Mouse (Mus musculus): ENCODE measurements around the gene Oas1c. TPM values are rescaled to one million over a fixed set of nuclear protein-coding genes. Genes with fewer than 3 reads are reported as not detected.
"Not testable (repeated sequence)": the region's sequence is repeated elsewhere in the genome, so short reads cannot be mapped to it uniquely, and the experiment has no call there.

Gene Oas1c
- polyA plus RNA-seq, 1 experiment from 2014 or later: 0.26 TPM

DNA sequence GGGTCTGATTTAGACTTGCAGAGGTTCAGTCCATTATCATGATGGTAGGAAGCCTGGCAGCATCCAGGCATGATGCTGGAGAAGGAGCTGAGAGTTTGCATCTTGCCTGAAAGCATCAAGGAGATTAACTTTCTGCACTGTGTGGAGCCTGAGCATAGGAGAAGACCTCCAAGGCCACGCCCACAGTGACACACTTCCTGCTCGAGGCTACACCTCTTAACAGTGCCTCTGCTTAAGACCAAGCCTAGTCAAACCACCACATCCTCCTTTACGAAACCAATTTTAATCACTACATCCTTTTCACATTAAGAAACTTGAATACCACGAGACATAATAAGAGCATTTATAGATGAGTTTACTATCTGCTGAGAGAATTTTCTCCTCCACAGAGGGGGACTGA is 18.7 kb upstream of the Oas1c start:
- DNase-seq (ENCODE audit: low spot score) (no peak), ATAC-seq (ENCODE audit: low FRiP score) (no peak)
- Histone ChIP-seq H3K27me3 (ENCODE audit: control insufficient read depth, insufficient read depth, low read length) (no peaks in the 10 kb centered on the region), H3K36me3 (ENCODE audit: control insufficient read depth, insufficient read depth, low read length) (no peaks in the 10 kb centered on the region), H3K9ac (ENCODE audit: low read depth, low read length) (no peak overlapping the region), H3K4me3 (ENCODE audit: low read depth, low read length) (no peak overlapping the region), H3K4me2 (replicated peaks; ENCODE audit: low read depth, low read length) (no peak overlapping the region), H3K4me1 (replicated peaks; ENCODE audit: control insufficient read depth, insufficient read depth, low read length) (no peaks in the 10 kb centered on the region), H3K27ac (ENCODE audit: low read depth, low read length) (no peak overlapping the region), H3K9me3 (ENCODE audit: control insufficient read depth, low read length) (no peaks in the 10 kb centered on the region)
- 85% methylated on average over 4 of the region's 4 CpGs for WGBS

DNA sequence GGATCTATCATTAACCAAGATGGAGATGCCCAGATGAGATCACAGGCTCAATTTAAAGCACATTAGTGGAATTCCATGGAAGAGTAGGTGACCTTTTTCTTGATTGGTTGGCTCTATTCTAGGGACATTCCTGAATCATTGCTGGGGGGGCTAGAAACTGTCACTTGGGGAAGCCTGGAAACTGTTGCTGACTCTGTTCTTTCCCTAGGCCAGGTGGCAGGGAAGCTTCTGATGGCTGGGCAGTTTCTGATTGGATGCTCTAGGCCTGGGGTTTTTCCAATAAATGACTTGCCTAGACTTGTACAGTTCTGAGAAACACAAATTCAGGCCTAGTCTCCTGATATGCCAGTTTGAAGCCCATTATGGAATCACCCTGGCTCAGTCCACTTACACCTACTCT is 6.7 kb upstream of the Oas1c start:
- H3K4me2 ChIP-seq (replicated peaks; ENCODE audit: low read depth, low read length): no peak overlapping the region
- no peaks in the 10 kb centered on the region for H3K4me1 ChIP-seq (replicated peaks; ENCODE audit: control insufficient read depth, insufficient read depth, low read length)
- H3K36me3 ChIP-seq (ENCODE audit: control insufficient read depth, insufficient read depth, low read length): no peaks in the 10 kb centered on the region
- no peaks in the 10 kb centered on the region for H3K27me3 ChIP-seq (ENCODE audit: control insufficient read depth, insufficient read depth, low read length)
- no peak for ATAC-seq (ENCODE audit: low FRiP score)
- no peak overlapping the region for H3K9ac ChIP-seq (ENCODE audit: low read depth, low read length)
- no peak overlapping the region for H3K4me3 ChIP-seq (ENCODE audit: low read depth, low read length)
- H3K27ac ChIP-seq (ENCODE audit: low read depth, low read length): no peak overlapping the region
- DNase-seq (ENCODE audit: low spot score): no peak
- H3K9me3 ChIP-seq (ENCODE audit: control insufficient read depth, low read length): no peaks in the 10 kb centered on the region

- Histone ChIP-seq H3K4me1 (replicated peaks; ENCODE audit: control insufficient read depth, insufficient read depth, low read length) (no peaks in the 10 kb centered on the region), H3K27me3 (ENCODE audit: control insufficient read depth, insufficient read depth, low read length) (no peaks in the 10 kb centered on the region), H3K9me3 (ENCODE audit: control insufficient read depth, low read length) (no peaks in the 10 kb centered on the region), H3K27ac (ENCODE audit: low read depth, low read length) (no peak overlapping the region), H3K36me3 (ENCODE audit: control insufficient read depth, insufficient read depth, low read length) (no peaks in the 10 kb centered on the region), H3K4me2 (replicated peaks; ENCODE audit: low read depth, low read length) (no peak overlapping the region), H3K4me3 (ENCODE audit: low read depth, low read length) (no peak overlapping the region), H3K9ac (ENCODE audit: low read depth, low read length) (no peak overlapping the region)
- 61% methylated on average over 3 of the region's 3 CpGs for WGBS
- ATAC-seq (ENCODE audit: low FRiP score): no peak
- DNase-seq (ENCODE audit: low spot score): peak; percentile 19
Observed at GRCm38 (mm10) chr5:120815949-120816348, 3.6 kb upstream of the Oas1c start.

DNA sequence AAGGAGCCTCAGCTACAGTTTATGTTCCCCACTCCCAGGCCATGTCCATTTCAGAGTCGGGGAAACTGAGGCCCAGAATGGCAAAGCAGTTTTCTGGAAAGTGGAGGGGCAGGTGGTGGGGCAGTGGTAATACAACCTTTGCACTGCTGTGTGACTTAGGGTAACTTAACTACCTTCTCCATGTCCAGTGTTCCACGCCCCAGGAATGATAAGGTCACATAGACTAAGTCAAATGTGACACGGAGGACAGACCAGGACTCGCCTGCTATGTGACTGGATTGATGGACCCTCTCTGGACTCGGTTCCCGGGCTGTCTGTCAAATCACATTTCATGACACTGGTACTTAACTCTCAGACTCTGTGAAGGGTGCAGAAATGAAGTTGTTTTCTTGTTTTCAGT is 709 bp upstream of the Oas1c start:
- no peaks in the 10 kb centered on the region for H3K4me1 ChIP-seq (replicated peaks; ENCODE audit: control insufficient read depth, insufficient read depth, low read length)
- no peaks in the 10 kb centered on the region for H3K36me3 ChIP-seq (ENCODE audit: control insufficient read depth, insufficient read depth, low read length)
- ATAC-seq (ENCODE audit: low FRiP score): no peak
- no peak overlapping the region for H3K9ac ChIP-seq (ENCODE audit: low read depth, low read length)
- H3K27ac ChIP-seq (ENCODE audit: low read depth, low read length): no peak overlapping the region
- no peaks in the 10 kb centered on the region for H3K27me3 ChIP-seq (ENCODE audit: control insufficient read depth, insufficient read depth, low read length)
- DNase-seq (ENCODE audit: low spot score): no peak
- 0 out of 2 replicates have a peak overlapping the region, but pooled peaks have one; percentile 20 for H3K4me2 ChIP-seq (replicated peaks; ENCODE audit: low read depth, low read length)
- WGBS: 79% methylated on average over 6 of the region's 6 CpGs
- H3K4me3 ChIP-seq (ENCODE audit: low read depth, low read length): no peak overlapping the region
- H3K9me3 ChIP-seq (ENCODE audit: control insufficient read depth, low read length): no peaks in the 10 kb centered on the region

DNA sequence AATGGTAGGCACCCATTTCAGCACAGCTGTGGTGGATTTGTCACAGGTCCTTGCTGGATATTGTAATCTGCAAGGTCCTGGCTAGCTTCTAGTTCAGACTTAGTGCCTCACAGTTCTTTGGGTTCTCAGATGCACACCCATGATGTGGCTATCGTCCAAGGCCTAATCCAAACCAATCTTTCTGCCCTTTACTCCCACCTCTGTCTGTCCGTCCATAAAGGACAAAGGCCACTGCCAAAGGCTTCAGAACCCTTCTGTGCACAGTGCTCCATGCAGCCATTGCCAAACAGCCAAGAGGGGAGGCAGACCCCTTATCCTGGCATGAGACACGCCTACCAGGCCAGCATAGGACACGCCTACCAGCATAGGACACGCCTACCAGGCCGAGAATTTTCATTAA is 3.1 kb downstream of the Oas1c start:
- Histone ChIP-seq H3K27me3 (ENCODE audit: control insufficient read depth, insufficient read depth, low read length) (no peaks in the 10 kb centered on the region), H3K36me3 (ENCODE audit: control insufficient read depth, insufficient read depth, low read length) (no peaks in the 10 kb centered on the region), H3K9me3 (ENCODE audit: control insufficient read depth, low read length) (no peaks in the 10 kb centered on the region), H3K4me3 (ENCODE audit: low read depth, low read length) (no peak overlapping the region), H3K9ac (ENCODE audit: low read depth, low read length) (no peak overlapping the region), H3K4me2 (replicated peaks; ENCODE audit: low read depth, low read length) (no peak overlapping the region), H3K27ac (ENCODE audit: low read depth, low read length) (no peak overlapping the region), H3K4me1 (replicated peaks; ENCODE audit: control insufficient read depth, insufficient read depth, low read length) (no peaks in the 10 kb centered on the region)
- ATAC-seq (ENCODE audit: low FRiP score) (no peak), DNase-seq (ENCODE audit: low spot score) (no peak)
- 40% methylated on average over 6 of the region's 6 CpGs for WGBS

- Histone ChIP-seq H3K27ac (ENCODE audit: low read depth, low read length) (no peak overlapping the region), H3K36me3 (ENCODE audit: control insufficient read depth, insufficient read depth, low read length) (no peaks in the 10 kb centered on the region), H3K27me3 (ENCODE audit: control insufficient read depth, insufficient read depth, low read length) (no peaks in the 10 kb centered on the region), H3K4me2 (replicated peaks; ENCODE audit: low read depth, low read length) (no peak overlapping the region), H3K4me3 (ENCODE audit: low read depth, low read length) (no peak overlapping the region), H3K9ac (ENCODE audit: low read depth, low read length) (no peak overlapping the region), H3K9me3 (ENCODE audit: control insufficient read depth, low read length) (no peaks in the 10 kb centered on the region), H3K4me1 (replicated peaks; ENCODE audit: control insufficient read depth, insufficient read depth, low read length) (no peaks in the 10 kb centered on the region)
- DNase-seq (ENCODE audit: low spot score) (peak; percentile 77), ATAC-seq (ENCODE audit: low FRiP score) (no peak)
- WGBS: 100% methylated on average over 1 of the region's 1 CpGs
Observed at GRCm38 (mm10) chr5:120806458-120806857, 5.9 kb downstream of the Oas1c start.

DNA sequence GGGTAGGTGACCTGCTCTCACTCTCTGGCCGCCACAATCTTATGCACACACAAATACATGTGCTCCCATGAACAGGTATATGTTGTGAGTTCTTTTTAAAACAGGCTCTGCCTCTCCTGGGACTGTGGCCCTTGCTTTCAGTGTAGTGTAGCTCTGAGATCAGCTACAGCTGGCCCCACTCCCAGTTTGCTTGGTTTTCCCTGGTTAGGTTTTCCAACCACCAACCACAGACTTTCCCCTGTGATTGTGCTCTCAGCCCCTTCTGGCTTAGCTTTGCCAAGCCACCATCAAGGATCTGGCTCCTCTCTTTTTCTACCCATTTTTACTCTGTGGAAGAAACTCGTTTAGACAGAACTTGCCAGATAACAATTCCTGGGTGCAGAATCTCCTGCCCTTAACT is 8.7 kb downstream of the Oas1c start:
- Histone ChIP-seq H3K4me2 (replicated peaks; ENCODE audit: low read depth, low read length) (no peak overlapping the region), H3K9me3 (ENCODE audit: control insufficient read depth, low read length) (no peaks in the 10 kb centered on the region), H3K4me1 (replicated peaks; ENCODE audit: control insufficient read depth, insufficient read depth, low read length) (no peaks in the 10 kb centered on the region), H3K36me3 (ENCODE audit: control insufficient read depth, insufficient read depth, low read length) (no peaks in the 10 kb centered on the region), H3K4me3 (ENCODE audit: low read depth, low read length) (no peak overlapping the region), H3K9ac (ENCODE audit: low read depth, low read length) (no peak overlapping the region), H3K27me3 (ENCODE audit: control insufficient read depth, insufficient read depth, low read length) (no peaks in the 10 kb centered on the region), H3K27ac (ENCODE audit: low read depth, low read length) (no peak overlapping the region)
- ATAC-seq (ENCODE audit: low FRiP score): no peak
- 74% methylated on average over 2 of the region's 2 CpGs for WGBS
- no peak for DNase-seq (ENCODE audit: low spot score)

GRCm38 (mm10) chr5:120798943-120799342 is 13.4 kb downstream of the Oas1c start:
- H3K9ac ChIP-seq (ENCODE audit: low read depth, low read length); DNase-seq (ENCODE audit: low spot score); H3K36me3 ChIP-seq (ENCODE audit: control insufficient read depth, insufficient read depth, low read length); H3K4me2 ChIP-seq (replicated peaks; ENCODE audit: low read depth, low read length); H3K27ac ChIP-seq (ENCODE audit: low read depth, low read length); ATAC-seq (ENCODE audit: low FRiP score); H3K4me3 ChIP-seq (ENCODE audit: low read depth, low read length); H3K27me3 ChIP-seq (ENCODE audit: control insufficient read depth, insufficient read depth, low read length); H3K4me1 ChIP-seq (replicated peaks; ENCODE audit: control insufficient read depth, insufficient read depth, low read length); H3K9me3 ChIP-seq (ENCODE audit: control insufficient read depth, low read length): not testable (repeated sequence)
- WGBS: 68% methylated on average over 2 of the region's 2 CpGs

GRCm38 (mm10) chr5:120798147-120798546 is 14.2 kb downstream of the Oas1c start:
- not testable (repeated sequence) for H3K27ac ChIP-seq (ENCODE audit: low read depth, low read length); ATAC-seq (ENCODE audit: low FRiP score); H3K4me2 ChIP-seq (replicated peaks; ENCODE audit: low read depth, low read length); H3K9me3 ChIP-seq (ENCODE audit: control insufficient read depth, low read length); H3K36me3 ChIP-seq (ENCODE audit: control insufficient read depth, insufficient read depth, low read length); H3K9ac ChIP-seq (ENCODE audit: low read depth, low read length); H3K4me1 ChIP-seq (replicated peaks; ENCODE audit: control insufficient read depth, insufficient read depth, low read length); H3K27me3 ChIP-seq (ENCODE audit: control insufficient read depth, insufficient read depth, low read length); H3K4me3 ChIP-seq (ENCODE audit: low read depth, low read length); DNase-seq (ENCODE audit: low spot score)
- 87% methylated on average over 5 of the region's 5 CpGs for WGBS
